Mouse (Mus musculus) liver, embryonic 15.5 days (tissue): Measurements from ENCODE around the gene Padi1. TPM values are rescaled to one million over a fixed set of nuclear protein-coding genes. Genes with fewer than 3 reads are reported as not detected.

Source experiments
- ATAC-seq: fragments of 200-750 bp; cut with Nextera tagmentation; 2 replicates; pipeline ENCODE4 v1.8.0; 2017; ENCODE audit warnings: moderate number of reproducible peaks, mild to moderate bottlenecking, moderate library complexity; ENCODE audit not compliant: insufficient read depth
- H3K27ac ChIP-seq: fragments of 300-500 bp; sonication (generic); replicated peaks from 2 replicates; pipeline ENCODE4 v1.5.1; 2015; ENCODE audit warnings: mild to moderate bottlenecking, inconsistent platforms
- H3K27me3 ChIP-seq: fragments of 300-500 bp; sonication (generic); 2 replicates; pipeline ENCODE4 v1.6.1; 2015; ENCODE audit warnings: mild to moderate bottlenecking, inconsistent platforms
- H3K36me3 ChIP-seq: fragments of 300-500 bp; sonication (generic); replicated peaks from 2 replicates; pipeline ENCODE4 v1.6.1; 2015; ENCODE audit warnings: moderate library complexity, mild to moderate bottlenecking, inconsistent platforms
- H3K4me1 ChIP-seq: fragments of 300-500 bp; sonication (generic); replicated peaks from 2 replicates; pipeline ENCODE4 v1.6.1; 2015; ENCODE audit warnings: inconsistent platforms
- H3K4me2 ChIP-seq: fragments of 300-500 bp; sonication (generic); 2 replicates; pipeline ENCODE4 v1.6.1; 2015; ENCODE audit warnings: moderate library complexity, mild to moderate bottlenecking, inconsistent platforms
- H3K4me3 ChIP-seq: fragments of 300-500 bp; sonication (generic); replicated peaks from 2 replicates; pipeline ENCODE4 v1.5.1; 2015; ENCODE audit warnings: mild to moderate bottlenecking, inconsistent platforms
- H3K9ac ChIP-seq: fragments of 300-500 bp; sonication (generic); 2 replicates; pipeline ENCODE4 v1.6.1; 2015; ENCODE audit warnings: moderate library complexity, mild to moderate bottlenecking, inconsistent platforms
- H3K9me3 ChIP-seq: fragments of 300-500 bp; sonication (generic); replicated peaks from 2 replicates; pipeline ENCODE4 v1.6.1; 2016; ENCODE audit warnings: inconsistent platforms
- WGBS: fragments of 180-500 bp; shearing (Covaris S2); methylation state at CpG from one replicate; pipeline ENCODE4 v1.1.7; 2015; ENCODE audit warnings: mixed read lengths; ENCODE audit not compliant: insufficient replicate concordance; 5-methylcytosine and 5-hydroxymethylcytosine counted together
- polyA plus RNA-seq: library from polyadenylated mRNA; unstranded; fragments of >200 nt; fragmentation: Nextera tagmentation; extraction: Ambion mirVana; gene quantifications from 2 replicates; pipeline ENCODE4 v1.2.1, GENCODE M21; 2015

Gene Padi1
- polyA plus RNA-seq, 1 experiment from 2014 or later, result 0.02 TPM

DNA sequence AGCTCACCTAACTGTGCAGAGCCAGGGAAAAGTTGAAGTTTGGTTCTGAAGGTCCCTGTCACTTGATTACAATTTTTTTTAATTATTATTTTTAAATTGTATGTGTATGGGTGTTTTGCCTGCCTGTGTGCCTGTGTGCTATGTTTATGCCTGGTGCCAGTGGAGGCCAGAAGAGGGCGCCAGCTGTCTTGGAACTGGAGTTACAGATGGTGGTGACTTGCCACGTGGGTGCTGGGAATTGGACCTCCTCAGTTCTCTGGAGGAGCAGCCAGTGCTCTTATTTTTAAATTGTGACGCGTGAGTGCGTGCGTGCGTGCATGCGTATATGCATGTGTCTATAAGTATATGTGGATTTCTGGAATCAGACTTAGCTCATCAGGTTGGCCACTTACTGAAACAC is 28.2 kb downstream of the Padi1 start:
- no peak overlapping the region for H3K9ac ChIP-seq
- H3K27ac ChIP-seq, result no peak overlapping the region
- no peaks in the 10 kb centered on the region for H3K36me3 ChIP-seq
- 89% methylated on average over 8 of the region's 8 CpGs for WGBS
- H3K4me3 ChIP-seq, result no peak overlapping the region
- peaks cover 15% of the 10 kb centered on the region for H3K27me3 ChIP-seq
- H3K9me3 ChIP-seq, result no peaks in the 10 kb centered on the region
- no peak for ATAC-seq
- H3K4me1 ChIP-seq, result peaks cover 48% of the 10 kb centered on the region
- H3K4me2 ChIP-seq, result no peak overlapping the region

DNA sequence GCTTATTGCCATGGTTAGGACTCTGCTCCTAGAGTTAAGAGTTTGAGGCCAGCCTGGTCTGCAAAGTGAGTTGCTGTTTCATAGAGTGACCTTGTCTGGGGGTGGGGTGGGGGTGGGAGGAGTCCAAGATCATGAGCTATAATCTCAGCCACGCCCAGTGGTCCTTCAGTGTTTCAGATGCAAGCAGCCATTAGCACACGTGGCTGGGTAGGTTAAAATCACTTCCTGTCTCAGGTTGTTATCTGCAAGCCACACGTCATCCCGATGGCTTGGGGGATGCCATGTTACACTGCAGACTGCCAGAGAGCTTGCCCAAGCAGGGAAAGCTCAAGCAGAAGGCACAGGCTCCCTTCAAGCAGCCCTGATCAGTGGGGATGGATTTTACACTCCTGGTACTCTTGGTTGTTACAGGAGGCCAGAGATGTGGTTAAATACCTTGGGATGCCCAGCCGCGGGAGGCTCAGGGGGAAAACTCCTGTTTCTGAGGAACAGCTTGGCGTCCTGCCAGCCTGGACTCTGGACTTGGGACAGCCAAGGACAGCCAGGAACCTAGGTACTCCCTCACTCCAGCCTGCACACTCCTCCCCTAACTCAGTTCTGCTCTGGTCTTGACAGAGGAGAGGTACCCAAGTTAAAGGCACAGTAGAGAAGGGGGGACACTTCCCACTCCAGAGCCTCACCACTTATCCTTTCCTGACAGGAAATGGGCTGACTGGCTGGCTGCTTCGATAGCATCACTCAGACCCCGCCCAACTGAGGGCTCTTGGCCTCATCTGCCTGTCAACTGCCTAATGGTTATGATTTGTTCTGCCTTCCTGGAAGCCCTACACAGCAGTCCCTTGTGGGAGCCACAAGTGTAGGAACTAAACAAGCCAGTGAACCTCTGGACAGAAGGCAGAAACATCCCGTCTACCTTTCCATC is 29.3 kb downstream of the Padi1 start:
- H3K4me1 ChIP-seq, result peaks cover 60% of the 10 kb centered on the region
- peak overlapping the region; percentile 40 for H3K4me2 ChIP-seq
- no peaks in the 10 kb centered on the region for H3K36me3 ChIP-seq
- no peak overlapping the region for H3K4me3 ChIP-seq
- H3K27me3 ChIP-seq, result peaks cover 26% of the 10 kb centered on the region
- whole genome bisulfite sequencing, result 7% methylated on average over 10 of the region's 10 CpGs
- no peaks in the 10 kb centered on the region for H3K9me3 ChIP-seq
- H3K27ac ChIP-seq, result no peak overlapping the region
- ATAC-seq, result peak; percentile 23; the same call in 1 of the 2 replicates
- H3K9ac ChIP-seq, result peak overlapping the region; percentile 3; the same call in 1 of the 2 replicates

DNA sequence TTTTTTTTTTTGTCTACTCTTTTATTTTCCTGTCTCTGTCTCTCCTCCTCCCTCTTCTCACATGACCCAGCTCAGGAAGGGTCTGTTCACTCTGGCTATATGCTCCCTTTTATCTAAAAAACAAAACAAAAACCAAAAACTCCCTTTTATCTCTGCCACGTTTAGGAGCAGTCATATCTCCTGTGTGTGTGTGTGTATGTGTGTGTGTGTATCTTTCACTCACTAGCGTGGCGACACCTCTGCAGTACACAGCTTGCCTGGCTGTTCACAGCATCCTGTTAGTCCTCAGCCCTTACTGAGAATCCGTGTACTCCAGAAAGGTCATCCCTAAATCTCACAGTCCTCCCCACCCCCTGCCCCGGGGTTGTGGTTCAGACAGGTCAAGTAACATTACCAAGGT is 30.1 kb downstream of the Padi1 start:
- Histone ChIP-seq H3K4me3 (no peak overlapping the region), H3K4me2 (peak overlapping the region; percentile 92; the same call in 1 of the 2 replicates)

DNA sequence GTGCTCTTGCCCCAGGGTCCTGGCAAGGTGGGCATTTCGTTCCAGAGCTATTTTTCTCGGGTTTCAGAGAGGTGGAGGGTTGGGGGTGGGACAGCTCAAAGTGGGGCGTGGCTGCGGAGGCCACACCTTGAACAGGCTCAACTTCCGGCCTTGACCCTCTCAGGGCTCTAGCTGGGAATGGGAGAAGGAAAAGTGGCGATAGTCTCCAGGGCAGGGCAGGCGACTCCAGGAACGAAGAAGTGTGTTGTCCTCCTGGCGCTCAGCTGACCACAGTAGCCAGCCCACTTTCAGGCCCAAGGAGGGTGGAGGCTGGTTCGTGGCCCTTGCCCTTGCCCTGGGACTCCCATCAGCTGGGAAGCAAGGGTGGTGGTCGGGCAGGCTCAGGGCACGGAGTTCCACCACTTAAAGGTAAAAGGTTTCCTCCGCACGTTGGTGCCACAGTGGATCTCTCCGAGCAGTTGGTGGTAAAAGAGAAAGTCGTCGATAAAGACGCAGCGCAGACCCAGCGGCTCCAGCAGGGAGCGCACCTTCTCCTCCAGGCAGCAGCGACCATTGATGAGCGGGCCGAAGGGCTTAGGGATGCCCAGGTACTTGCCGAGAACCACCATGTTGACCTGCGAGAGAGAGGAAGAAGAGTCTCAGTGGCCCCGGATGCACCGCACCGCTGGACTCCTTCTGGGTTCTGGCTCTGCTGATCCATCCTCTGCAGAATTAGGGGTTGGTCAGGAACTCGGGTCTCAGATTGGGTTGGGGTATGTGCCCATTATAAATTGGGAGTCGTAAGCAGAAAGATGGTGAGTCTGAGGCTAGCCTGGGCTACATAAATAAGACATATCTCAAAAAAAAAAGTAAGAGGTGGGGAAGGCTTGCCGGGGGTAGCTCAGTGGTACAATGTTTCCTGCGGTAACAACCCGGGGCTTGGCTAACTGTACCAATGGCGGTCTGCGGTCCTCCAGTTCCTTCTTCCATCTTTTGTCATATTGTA is 31.0 kb downstream of the Padi1 start:
- no peaks in the 10 kb centered on the region for H3K9me3 ChIP-seq
- peak overlapping the region; percentile 70 for H3K27ac ChIP-seq
- H3K4me1 ChIP-seq, result peaks cover 71% of the 10 kb centered on the region
- peak; percentile 56 for ATAC-seq
- H3K27me3 ChIP-seq, result peaks cover 28% of the 10 kb centered on the region
- H3K4me2 ChIP-seq, result peak overlapping the region; percentile 92
- WGBS, result 22% methylated on average over 36 of the region's 36 CpGs
- peak overlapping the region; percentile 64 for H3K4me3 ChIP-seq
- peak overlapping the region; percentile 63 for H3K9ac ChIP-seq
- no peaks in the 10 kb centered on the region for H3K36me3 ChIP-seq

More for the DNA sequence above, 30.1 kb downstream of the Padi1 start:
- Histone ChIP-seq H3K27ac (no peak overlapping the region), H3K9me3 (no peaks in the 10 kb centered on the region), H3K27me3 (peaks cover 26% of the 10 kb centered on the region), H3K9ac (no peak overlapping the region), H3K4me1 (peaks cover 66% of the 10 kb centered on the region), H3K36me3 (no peaks in the 10 kb centered on the region)
- WGBS, result 20% methylated on average over 5 of the region's 5 CpGs
- no peak for ATAC-seq

DNA sequence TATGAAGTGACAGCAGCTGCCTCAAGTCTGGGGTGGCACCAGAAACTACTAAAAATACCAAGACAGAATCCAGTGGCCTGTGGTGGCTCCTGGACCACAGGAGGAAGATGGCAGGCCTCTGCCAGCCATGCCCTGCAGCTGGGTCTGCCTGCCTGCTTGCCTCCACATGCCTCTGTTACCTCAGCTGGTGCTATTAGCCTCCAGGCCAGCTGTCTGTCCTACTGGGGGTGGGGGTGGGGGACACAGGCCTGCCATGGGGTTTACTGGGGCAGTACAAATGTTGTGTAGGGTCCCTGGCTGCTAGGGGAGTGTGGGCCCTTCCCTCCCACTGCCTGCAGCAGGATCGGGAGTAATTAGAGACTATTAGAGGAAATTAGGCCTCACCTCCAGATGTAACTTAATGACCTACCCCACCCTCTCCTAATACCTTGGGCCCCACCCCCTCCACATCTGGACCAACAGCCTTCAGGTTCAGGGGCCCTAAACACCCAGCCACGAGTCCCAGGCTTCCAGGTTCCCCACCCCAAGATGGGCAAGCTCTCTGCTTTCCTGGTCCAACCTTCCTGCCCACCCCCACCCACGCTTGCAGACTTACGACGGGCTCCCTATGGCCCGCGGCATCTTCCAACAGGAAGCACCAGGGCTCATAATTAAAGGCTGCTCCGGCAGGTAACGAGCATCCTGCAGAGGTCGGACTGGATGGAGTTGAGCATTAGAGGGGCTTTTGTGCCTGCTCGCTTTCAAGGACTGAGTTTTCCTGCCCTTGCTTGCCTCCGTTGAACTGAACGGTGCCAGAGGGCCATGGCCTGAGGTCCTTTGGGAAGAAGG is 32.0 kb downstream of the Padi1 start:
- no peak overlapping the region for H3K27ac ChIP-seq
- peaks cover 36% of the 10 kb centered on the region for H3K27me3 ChIP-seq
- 37% methylated on average over 13 of the region's 13 CpGs for WGBS
- H3K4me1 ChIP-seq, result peaks cover 80% of the 10 kb centered on the region
- no peaks in the 10 kb centered on the region for H3K36me3 ChIP-seq
- ATAC-seq, result no peak
- H3K4me3 ChIP-seq, result peak overlapping the region; percentile 64
- H3K4me2 ChIP-seq, result peak overlapping the region; percentile 92
- H3K9me3 ChIP-seq, result no peaks in the 10 kb centered on the region
- H3K9ac ChIP-seq, result no peak overlapping the region

DNA sequence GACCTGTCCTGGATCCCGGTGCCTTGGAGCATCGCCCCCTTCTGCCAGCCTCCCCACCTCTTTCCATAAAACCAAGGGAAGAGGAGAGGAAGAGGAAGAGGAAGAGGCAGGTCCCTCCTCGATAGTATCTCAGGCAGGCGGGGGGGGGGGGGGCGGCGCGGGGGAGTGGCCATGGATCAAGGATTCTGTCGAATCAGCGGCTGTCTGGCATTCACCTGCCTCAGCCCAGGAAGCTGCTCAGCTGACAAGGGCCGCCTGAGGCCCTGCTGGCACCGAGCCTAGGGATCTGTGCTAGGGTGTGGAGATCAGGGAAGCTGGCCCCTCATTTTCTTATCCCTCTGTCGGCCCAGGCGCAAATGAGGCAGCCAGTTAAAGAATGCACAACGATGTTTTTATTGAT is 33.0 kb downstream of the Padi1 start:
- H3K9ac ChIP-seq, result no peak overlapping the region
- H3K4me1 ChIP-seq, result peaks cover 81% of the 10 kb centered on the region
- ATAC-seq, result no peak
- peak overlapping the region; percentile 39 for H3K4me2 ChIP-seq
- peaks cover 40% of the 10 kb centered on the region for H3K27me3 ChIP-seq
- H3K9me3 ChIP-seq, result no peaks in the 10 kb centered on the region
- H3K4me3 ChIP-seq, result no peak overlapping the region
- no peak overlapping the region for H3K27ac ChIP-seq
- no peaks in the 10 kb centered on the region for H3K36me3 ChIP-seq
- 14% methylated on average over 14 of the region's 14 CpGs for WGBS

DNA sequence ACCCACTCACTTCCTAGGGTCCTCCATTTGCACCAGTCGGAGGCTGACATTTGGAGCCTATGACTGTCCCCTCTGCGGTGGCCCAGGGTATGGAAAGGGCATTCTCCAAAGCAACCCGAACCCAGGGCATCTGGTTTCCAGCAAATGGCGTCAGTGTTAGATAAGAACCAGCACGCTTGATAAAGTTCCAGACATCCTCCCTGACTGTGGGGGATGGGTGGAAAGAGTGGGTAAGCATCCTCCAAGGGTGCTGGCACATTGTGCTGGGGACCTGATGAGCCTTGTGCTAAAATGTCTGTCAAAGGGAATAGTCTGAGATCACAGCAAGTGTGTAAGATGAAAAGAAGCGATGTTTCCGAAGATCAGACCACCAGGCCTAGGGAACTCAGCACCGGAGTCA is 33.4 kb downstream of the Padi1 start:
- H3K9me3 ChIP-seq, result no peaks in the 10 kb centered on the region
- no peaks in the 10 kb centered on the region for H3K36me3 ChIP-seq
- ATAC-seq, result no peak
- no peak overlapping the region for H3K4me3 ChIP-seq
- H3K27ac ChIP-seq, result no peak overlapping the region
- peak overlapping the region; percentile 39 for H3K4me2 ChIP-seq
- H3K27me3 ChIP-seq, result peaks cover 43% of the 10 kb centered on the region
- no peak overlapping the region for H3K9ac ChIP-seq
- 27% methylated on average over 8 of the region's 8 CpGs for WGBS
- H3K4me1 ChIP-seq, result peaks cover 80% of the 10 kb centered on the region

DNA sequence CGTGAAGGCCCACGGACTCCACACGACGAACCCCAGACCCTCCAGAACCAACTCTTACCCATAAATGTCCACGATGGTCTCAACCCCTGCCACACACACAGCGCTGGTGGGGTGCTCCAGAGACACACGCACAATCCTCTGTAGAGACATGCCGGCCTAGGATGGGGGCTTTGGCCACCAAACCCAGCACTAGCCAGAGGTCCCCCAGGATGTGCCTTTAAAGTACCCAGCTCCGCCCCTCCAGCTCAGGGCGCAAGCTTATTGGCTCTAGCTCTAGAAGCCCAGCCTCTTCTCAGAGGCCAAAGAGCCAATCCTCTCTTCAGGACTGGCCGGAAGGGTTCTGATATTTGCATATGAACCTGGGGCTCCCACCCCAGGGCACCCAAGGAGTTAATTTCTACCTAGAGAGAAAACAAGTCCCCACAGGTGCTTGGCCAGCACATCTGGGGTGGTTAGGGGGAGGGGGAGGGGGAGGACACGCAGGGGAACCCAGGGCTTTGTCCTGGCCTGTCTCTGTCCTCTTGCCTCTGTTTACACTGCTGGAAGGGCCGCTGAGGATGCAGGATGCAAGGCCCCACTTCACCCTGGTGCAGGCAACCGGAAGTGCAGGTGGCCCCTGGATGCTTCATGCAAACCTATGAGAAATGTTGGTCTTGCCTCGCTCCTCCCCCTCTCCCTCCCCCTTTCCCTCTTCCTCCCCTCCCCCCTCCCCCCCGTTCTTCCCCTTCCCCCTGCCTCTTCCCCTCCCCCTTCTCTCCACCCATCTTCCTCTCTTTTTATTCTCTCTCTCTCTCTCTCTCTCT is 34.9 kb downstream of the Padi1 start, which contains the start of gene Padi3:
Gene Padi3 (minus strand): TSS at position 191 of the 803 bp plus-strand sequence.
- no peaks in the 10 kb centered on the region for H3K9me3 ChIP-seq
- 62% methylated on average over 16 of the region's 16 CpGs for WGBS
- no peak within 1 kb of the TSS for H3K4me2 ChIP-seq
- no peak within 1 kb of the TSS for H3K4me3 ChIP-seq
- H3K4me1 ChIP-seq, result peaks cover 65% of the 10 kb centered on the region
- ATAC-seq, result no peak
- H3K9ac ChIP-seq, result no peak within 1 kb of the TSS
- peaks cover 57% of the 10 kb centered on the region for H3K27me3 ChIP-seq
- H3K27ac ChIP-seq, result no peak within 1 kb of the TSS
- no peaks in the 10 kb centered on the region for H3K36me3 ChIP-seq

DNA sequence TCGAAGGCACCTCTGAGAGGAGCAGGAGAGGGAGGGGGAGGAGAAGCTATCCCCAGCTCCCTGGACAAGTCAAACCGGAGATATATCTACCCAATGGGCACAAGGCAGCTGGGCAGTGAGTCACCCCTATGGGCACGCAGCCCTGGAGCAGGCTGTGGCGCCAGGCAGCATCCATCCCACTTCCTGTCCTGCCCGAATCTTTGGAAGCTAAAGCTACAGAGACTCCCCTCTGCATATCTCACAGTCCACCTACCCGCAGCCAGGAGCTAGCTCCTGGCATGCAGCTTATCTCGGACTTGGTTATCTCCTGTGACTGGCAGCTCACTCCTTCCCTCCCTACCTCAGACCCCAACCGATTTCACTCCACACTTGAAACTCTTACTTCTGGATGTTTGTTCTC is 36.5 kb downstream of the Padi1 start:
- Histone ChIP-seq H3K27me3 (peaks cover 57% of the 10 kb centered on the region), H3K4me3 (no peak overlapping the region), H3K27ac (no peak overlapping the region), H3K9ac (no peak overlapping the region), H3K4me1 (peaks cover 49% of the 10 kb centered on the region), H3K36me3 (no peaks in the 10 kb centered on the region), H3K4me2 (no peak overlapping the region), H3K9me3 (no peaks in the 10 kb centered on the region)
- no peak for ATAC-seq
- WGBS, result 15% methylated on average over 8 of the region's 8 CpGs

DNA sequence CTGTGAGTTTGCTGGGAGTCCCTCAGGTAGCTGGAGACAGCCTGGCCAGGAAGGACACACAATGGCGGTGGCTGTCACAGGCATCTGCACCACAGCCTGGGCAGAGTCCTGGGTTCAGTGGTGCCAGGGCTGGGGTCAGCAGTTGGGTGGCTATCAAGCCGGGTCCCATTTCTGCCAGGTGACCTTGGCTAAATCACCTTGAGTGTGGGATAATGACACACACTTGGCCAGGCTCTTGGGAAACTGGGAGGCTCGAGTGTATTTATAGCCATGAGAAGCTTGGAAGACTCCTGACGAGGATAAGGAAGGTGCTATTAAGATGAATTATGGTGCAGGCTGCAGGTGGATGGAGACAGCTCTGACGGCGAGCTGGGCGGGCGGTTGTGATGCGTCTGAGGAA is 41.0 kb downstream of the Padi1 start:
- WGBS, result 72% methylated on average over 9 of the region's 9 CpGs
- Histone ChIP-seq H3K27ac (no peak overlapping the region), H3K9me3 (no peaks in the 10 kb centered on the region), H3K4me2 (no peak overlapping the region), H3K9ac (no peak overlapping the region), H3K4me1 (peaks cover 11% of the 10 kb centered on the region), H3K27me3 (peaks cover 38% of the 10 kb centered on the region), H3K36me3 (no peaks in the 10 kb centered on the region), H3K4me3 (no peak overlapping the region)
- ATAC-seq, result no peak
